Comparison of ENCODE assay signal across 8 mouse cellular contexts in genomic region chr13:23760972-23761864, GRCm38 (mm10). TPM values are rescaled to one million over a fixed set of nuclear protein-coding genes. Genes with fewer than 3 reads are reported as not detected.
A peak's percentile ranks its signal among the peaks of the same experiment; 100 is the strongest.
DNase-seq lines count a peak whose midpoint lies in the region; ATAC-seq lines count a peak whose summit lies in the region.

Hist1h4a (minus strand) TSS chr13:23761230.

- under 1% methylated on average over 67 of the region's 72 CpGs for WGBS in heart, embryonic 12.5 days
- WGBS in kidney, embryonic 16.5 days = under 1% methylated on average over 64 of the region's 72 CpGs

- H3K4me2 ChIP-seq in heart, embryonic 12.5 days = peak within 1 kb of the TSS; percentile 83
- peak within 1 kb of the TSS; percentile 90 for H3K4me2 ChIP-seq in kidney, embryonic 16.5 days (replicated peaks; ENCODE audit: low read depth, low read length)

- no peaks in the 10 kb centered on the region for H3K9me3 ChIP-seq in erythroblast, embryonic 14.5 days (ENCODE audit: control insufficient read depth, low read length)
- no peaks in the 10 kb centered on the region for H3K9me3 ChIP-seq in heart, embryonic 12.5 days (replicated peaks)
- no peaks in the 10 kb centered on the region for H3K9me3 ChIP-seq in kidney, embryonic 16.5 days (ENCODE audit: low read length)

- H3K36me3 ChIP-seq in erythroblast, embryonic 14.5 days (ENCODE audit: control insufficient read depth) = peaks cover 2% of the 10 kb centered on the region; the same call in 1 of the 2 replicates
- no peaks in the 10 kb centered on the region for H3K36me3 ChIP-seq in heart, embryonic 12.5 days
- H3K36me3 ChIP-seq in kidney, embryonic 16.5 days (ENCODE audit: insufficient read depth, low read length) = no peaks in the 10 kb centered on the region

- peak within 1 kb of the TSS; percentile 94 for H3K27ac ChIP-seq in heart, embryonic 12.5 days (ENCODE audit: poor library complexity, severe bottlenecking)
- H3K27ac ChIP-seq in kidney, embryonic 16.5 days (ENCODE audit: low read length) = peak within 1 kb of the TSS; percentile 99

- peak within 1 kb of the TSS; percentile 67 for H3K4me3 ChIP-seq in erythroblast, embryonic 14.5 days (replicated peaks)
- peak within 1 kb of the TSS; percentile 53 for H3K4me3 ChIP-seq in heart, embryonic 12.5 days
- H3K4me3 ChIP-seq in kidney, embryonic 16.5 days (ENCODE audit: low read length) = peak within 1 kb of the TSS; percentile 70

- peaks cover 85% of the 10 kb centered on the region for H3K4me1 ChIP-seq in erythroblast, embryonic 14.5 days (ENCODE audit: control insufficient read depth)
- H3K4me1 ChIP-seq in heart, embryonic 12.5 days (replicated peaks) = peaks cover 28% of the 10 kb centered on the region
- peaks cover 31% of the 10 kb centered on the region for H3K4me1 ChIP-seq in kidney, embryonic 16.5 days (ENCODE audit: insufficient read depth, low read length)

- H3K9ac ChIP-seq in heart, embryonic 12.5 days = peak within 1 kb of the TSS; percentile 78
- H3K9ac ChIP-seq in kidney, embryonic 16.5 days (replicated peaks; ENCODE audit: low read length) = peak within 1 kb of the TSS; percentile 83

- DNase-seq in CD4-positive helper T cell, adult 2 months (ENCODE audit: low read depth, low spot score) = peak; percentile 98
- peak; percentile 97 for DNase-seq in brain, embryonic 18.5 days (ENCODE audit: low read depth, low spot score)
- peak; percentile 99 for DNase-seq in liver
- peak; percentile 98 to 99 for DNase-seq in monocyte, adult 2 months (ENCODE audit: low read depth in 1 of 2, low spot score in 2 of 2)
- DNase-seq in spleen, postnatal 14 days (ENCODE audit: low spot score in 2 of 2) = peak; percentile 95 to 97

- ATAC-seq in heart, embryonic 12.5 days (ENCODE audit: insufficient number of reproducible peaks, low FRiP score) = peak; percentile 82
- ATAC-seq in kidney, embryonic 16.5 days (ENCODE audit: low FRiP score, low TSS enrichment) = peak; percentile 80

- H3K27me3 ChIP-seq in erythroblast, embryonic 14.5 days (ENCODE audit: control insufficient read depth) = no peaks in the 10 kb centered on the region
- no peaks in the 10 kb centered on the region for H3K27me3 ChIP-seq in heart, embryonic 12.5 days (replicated peaks)
- H3K27me3 ChIP-seq in kidney, embryonic 16.5 days (ENCODE audit: insufficient read depth, low read length) = no peaks in the 10 kb centered on the region

RNA-seq across cellular contexts. Expression of gene Hist1h4a, which starts in this region (rescaled TPM):
- polyA plus RNA-seq in erythroblast, embryonic 14.5 days (2012) = 10.2 and 21.5 TPM in 2 replicates
- polyA plus RNA-seq in heart, embryonic 12.5 days (2016; fragmentation: Nextera tagmentation; extraction: Ambion mirVana) = not detected in 2 replicates
- 0.90 TPM in 1 of 2 replicates, not detected in the other for polyA plus RNA-seq in kidney, embryonic 16.5 days (2015; fragmentation: Nextera tagmentation; extraction: Ambion mirVana)

Comparison
In these comparisons a context has a peak if more than half of its experiments do, and no peak if none do; other contexts are left out.
1. Peak in every context shown above with its lines: DNase-seq, ATAC-seq, H3K4me3 ChIP-seq and H3K27ac ChIP-seq.
2. Peak in ATAC-seq, H3K4me3 ChIP-seq, H3K27ac ChIP-seq, H3K9ac ChIP-seq and H3K4me2 ChIP-seq in heart, embryonic 12.5 days; RNA of the gene not detected or under 1 TPM.
3. Peak in ATAC-seq, H3K4me3 ChIP-seq, H3K27ac ChIP-seq, H3K9ac ChIP-seq and H3K4me2 ChIP-seq in kidney, embryonic 16.5 days; RNA of the gene not detected or under 1 TPM.